Mouse (Mus musculus) thymus, adult 2 months (tissue): ENCODE results near the gene Tnfrsf19. TPM values are rescaled to one million over a fixed set of nuclear protein-coding genes. Genes with fewer than 3 reads are reported as not detected.

Experiments used
- DNase-seq: peaks from one replicate; pipeline ENCODE4 v3.0.0; 2021
- H3K27ac ChIP-seq: fragments of 200-500 bp; 2 replicates; pipeline ENCODE4 v1.5.1; 2012; ENCODE audit warnings: low read length, control low read depth; ENCODE audit not compliant: control insufficient read depth, insufficient read depth
- H3K27me3 ChIP-seq: fragments of 200-500 bp; 2 replicates; pipeline ENCODE4 v1.6.1; 2012; ENCODE audit warnings: mild to moderate bottlenecking, low read length, moderate library complexity, mixed read lengths; ENCODE audit not compliant: control insufficient read depth, insufficient read depth
- H3K36me3 ChIP-seq: fragments of 200-500 bp; 2 replicates; pipeline ENCODE4 v1.6.1; 2012; ENCODE audit warnings: mild to moderate bottlenecking, low read length, moderate library complexity; ENCODE audit not compliant: control insufficient read depth, insufficient read depth
- H3K4me1 ChIP-seq: fragments of 200-500 bp; replicated peaks from 2 replicates; pipeline ENCODE4 v1.6.1; 2012; ENCODE audit warnings: low read length; ENCODE audit not compliant: control insufficient read depth, insufficient read depth
- H3K4me3 ChIP-seq: fragments of 200-500 bp; 2 replicates; pipeline ENCODE4 v1.5.1; 2012; ENCODE audit warnings: mild to moderate bottlenecking, low read length, control low read depth, moderate library complexity; ENCODE audit not compliant: control insufficient read depth, insufficient read depth
- CTCF ChIP-seq: fragments of 200-500 bp; IDR thresholded peaks from 2 replicates; pipeline ENCODE4 v1.5.1; 2012; ENCODE audit warnings: mild to moderate bottlenecking, control low read depth, low read length, moderate library complexity, borderline replicate concordance; ENCODE audit not compliant: control insufficient read depth, poor library complexity, insufficient read depth; ENCODE audit errors: extremely low read depth
- POLR2A ChIP-seq: fragments of 200-500 bp; IDR thresholded peaks from 2 replicates; pipeline ENCODE4 v1.6.1; 2012; ENCODE audit warnings: mild to moderate bottlenecking, low read length, control low read depth, moderate library complexity; ENCODE audit not compliant: control insufficient read depth, poor library complexity, insufficient read depth; ENCODE audit errors: extremely low read depth
- WGBS: fragments of 180-500 bp; shearing (Covaris S2); methylation state at CpG from one replicate; pipeline ENCODE4 v1.1.7; 2018; 5-methylcytosine and 5-hydroxymethylcytosine counted together
- polyA plus RNA-seq: library from polyadenylated mRNA; depleted of rRNA; stranded (reverse); fragments of >200 nt; gene quantifications from 2 replicates; pipeline ENCODE4 v1.2.3, GENCODE M21; 2012; rRNA removed

Gene Tnfrsf19
- polyA plus RNA-seq, 1 experiment = 4.6 TPM

DNA sequence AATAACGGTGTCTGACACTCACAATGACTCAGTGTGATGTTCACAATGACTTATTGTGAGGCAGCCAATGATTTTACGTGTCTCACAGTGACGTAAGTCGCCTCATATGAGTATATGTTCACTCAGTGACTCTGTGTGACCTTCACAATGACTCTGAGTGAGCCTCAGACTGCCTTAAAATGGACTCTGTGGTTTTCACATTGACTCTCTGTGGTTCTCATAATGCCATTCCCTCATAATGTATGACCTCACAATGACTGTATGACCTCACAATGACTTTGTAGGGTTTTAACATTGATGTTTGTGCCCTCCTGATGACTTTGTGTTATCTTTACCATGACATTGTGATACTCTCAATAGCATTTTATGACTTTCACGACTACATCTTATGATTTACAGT is 110.6 kb downstream of the Tnfrsf19 start:
- no peak overlapping the region for H3K27ac ChIP-seq
- no peak for DNase-seq
- H3K36me3 ChIP-seq = no peaks in the 10 kb centered on the region
- TF ChIP-seq POLR2A (no peak), CTCF (no peak)
- 89% methylated on average over 5 of the region's 5 CpGs for WGBS
- H3K4me1 ChIP-seq = no peaks in the 10 kb centered on the region
- no peak overlapping the region for H3K4me3 ChIP-seq
- H3K27me3 ChIP-seq = no peaks in the 10 kb centered on the region

- WGBS = 100% methylated on average over 1 of the region's 1 CpGs
- TF ChIP-seq POLR2A (no peak), CTCF (no peak)
- no peaks in the 10 kb centered on the region for H3K27me3 ChIP-seq
Measured at GRCm38 (mm10) chr14:60926011-60926410, 120.3 kb downstream of the Tnfrsf19 start.

DNA sequence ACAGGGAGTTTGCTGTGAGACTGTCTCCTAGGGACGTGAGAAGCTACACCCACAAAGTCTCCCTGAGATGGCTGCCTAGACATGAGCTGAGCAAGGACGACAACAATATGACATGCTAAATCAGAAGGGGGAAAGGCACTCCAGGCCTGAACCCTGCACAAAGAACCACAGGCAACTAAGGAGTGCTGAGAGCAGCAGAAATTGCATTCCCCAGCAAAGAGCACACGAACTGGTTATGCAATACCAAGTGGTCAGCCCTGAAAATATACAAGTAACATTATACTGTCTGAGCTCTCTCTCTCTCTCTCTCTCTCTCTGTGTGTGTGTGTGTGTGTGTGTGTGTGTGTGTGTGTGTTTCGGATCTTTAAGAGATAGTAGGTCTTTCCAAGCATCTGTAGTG is 129.6 kb downstream of the Tnfrsf19 start:
- no peaks in the 10 kb centered on the region for H3K36me3 ChIP-seq
- no peaks in the 10 kb centered on the region for H3K4me1 ChIP-seq
- no peaks in the 10 kb centered on the region for H3K27me3 ChIP-seq
- H3K4me3 ChIP-seq = no peak overlapping the region
- DNase-seq = no peak
- WGBS = 72% methylated on average over 4 of the region's 4 CpGs
- no peak overlapping the region for H3K27ac ChIP-seq
- TF ChIP-seq CTCF (no peak), POLR2A (no peak)

More at GRCm38 (mm10) chr14:60926011-60926410, 120.3 kb downstream of the Tnfrsf19 start:
- Histone ChIP-seq H3K36me3 (no peaks in the 10 kb centered on the region), H3K27ac (no peak overlapping the region), H3K4me1 (no peaks in the 10 kb centered on the region), H3K4me3 (no peak overlapping the region)
- DNase-seq = no peak

Other genes with a start within 250 kb of the Tnfrsf19 start
- gene Sacs, start 92.0 kb upstream of the Tnfrsf19 start, polyA plus RNA-seq = 2.9 and 3.4 TPM in 2 replicates
- gene Sgcg, start 212.0 kb upstream of the Tnfrsf19 start, polyA plus RNA-seq = 0.33 and 3.3 TPM in 2 replicates